Mouse (Mus musculus): ENCODE measurements around the gene Bcl2l2. TPM values are rescaled to one million over a fixed set of nuclear protein-coding genes. Genes with fewer than 3 reads are reported as not detected.

Gene Bcl2l2
- 7.7 and 9.4 TPM in 2 replicates for total RNA-seq (2012; rRNA removed)

- in situ Hi-C loops (cut with MboI; ENCODE audit: low sequenced_read_pairs in 2 of 2, unreplicated experiment in 2 of 2) = no loop called here
- peak within 1 kb of the TSS; percentile 52; the same call in 1 of the 2 replicates for H3K27ac ChIP-seq (ENCODE audit: insufficient read depth, low read depth, low read length, poor library complexity, severe bottlenecking)
- peak within 1 kb of the TSS; percentile 78 to 83 for H3K4me3 ChIP-seq (ENCODE audit: insufficient read depth in 1 of 2, low read depth in 1 of 2, low read length in 2 of 2, poor library complexity in 1 of 2, severe bottlenecking in 1 of 2)
- peak within 1 kb of the TSS; percentile 84 for H3K9ac ChIP-seq (ENCODE audit: insufficient read depth, low read depth, low read length, poor library complexity, severe bottlenecking)
- DNase-seq (ENCODE audit: low read depth, low spot score) = peak; percentile 82
- H3K4me1 ChIP-seq (ENCODE audit: control insufficient read depth in 2 of 2, insufficient read depth in 2 of 2, low read length in 2 of 2, poor library complexity in 1 of 2) = peaks cover 4 to 12% of the 10 kb centered on the region in 2 experiments; a peak in 1 of 4 replicates
- TF ChIP-seq HCFC1 (IDR thresholded peaks at IDR 0.05; ENCODE audit: borderline replicate concordance, insufficient read depth, low read length) (0 out of 2 replicates have a peak, but pooled peaks have one; percentile 42), CHD2 (IDR thresholded peaks at IDR 0.05; ENCODE audit: low read depth, low read length) (no peak)
- no peaks in the 10 kb centered on the region for H3K36me3 ChIP-seq (ENCODE audit: control insufficient read depth, insufficient read depth, low read length, poor library complexity, severe bottlenecking)
- H3K9me3 ChIP-seq (ENCODE audit: control insufficient read depth, insufficient read depth, low read depth, low read length) = no peaks in the 10 kb centered on the region
Measured at GRCm38 (mm10) chr14:54883154-54884021, at the start of gene Bcl2l2, which contains the start of gene Gm20521. TSS of gene Bcl2l2 (plus strand) at chr14:54883377. TSS of gene Gm20521 (plus strand) at chr14:54883441.

- H3K4me1 ChIP-seq (ENCODE audit: control insufficient read depth in 2 of 2, insufficient read depth in 2 of 2, low read length in 2 of 2, poor library complexity in 1 of 2) = no peaks in the 10 kb centered on the region
- in situ Hi-C loops (cut with MboI; ENCODE audit: low sequenced_read_pairs in 2 of 2, unreplicated experiment in 2 of 2) = loop anchor here in 1 of 2 experiments (10.0 kb wide), 1 partner anchor 171 kb away; the partner anchor contains the start of gene Ngdn
- peak; percentile 26 for DNase-seq (ENCODE audit: low read depth, low spot score)
- H3K9ac ChIP-seq (ENCODE audit: insufficient read depth, low read depth, low read length, poor library complexity, severe bottlenecking) = no peak overlapping the region
- no peaks in the 10 kb centered on the region for H3K9me3 ChIP-seq (ENCODE audit: control insufficient read depth, insufficient read depth, low read depth, low read length)
- no peak for TF ChIP-seq HCFC1 (IDR thresholded peaks at IDR 0.05; ENCODE audit: borderline replicate concordance, insufficient read depth, low read length)
- TF ChIP-seq ZC3H11A (IDR thresholded peaks at IDR 0.05; ENCODE audit: borderline replicate concordance, low read depth, low read length) = no peak
- no peak for TF ChIP-seq CHD2 (IDR thresholded peaks at IDR 0.05; ENCODE audit: low read depth, low read length)
- no peak for TF ChIP-seq ZNF384 (IDR thresholded peaks at IDR 0.05; ENCODE audit: low read depth, low read length)
- no peak for TF ChIP-seq MAFK (IDR thresholded peaks at IDR 0.05; ENCODE audit: insufficient read depth, low read depth, low read length)
- no peaks in the 10 kb centered on the region for H3K36me3 ChIP-seq (ENCODE audit: control insufficient read depth, insufficient read depth, low read length, poor library complexity, severe bottlenecking)
- H3K27ac ChIP-seq (ENCODE audit: insufficient read depth, low read depth, low read length, poor library complexity, severe bottlenecking) = no peak overlapping the region
- no peak overlapping the region for H3K4me3 ChIP-seq (ENCODE audit: insufficient read depth in 1 of 2, low read depth in 1 of 2, low read length in 2 of 2, poor library complexity in 1 of 2, severe bottlenecking in 1 of 2)
Measured at GRCm38 (mm10) chr14:54843461-54843860, 39.7 kb upstream of the Bcl2l2 start.

- TF ChIP-seq CHD2 (IDR thresholded peaks at IDR 0.05; ENCODE audit: low read depth, low read length) = no peak
- no peak for TF ChIP-seq ZC3H11A (IDR thresholded peaks at IDR 0.05; ENCODE audit: borderline replicate concordance, low read depth, low read length)
- no peak for TF ChIP-seq MAFK (IDR thresholded peaks at IDR 0.05; ENCODE audit: insufficient read depth, low read depth, low read length)
- TF ChIP-seq HCFC1 (IDR thresholded peaks at IDR 0.05; ENCODE audit: borderline replicate concordance, insufficient read depth, low read length) = no peak
- no peak for TF ChIP-seq ZNF384 (IDR thresholded peaks at IDR 0.05; ENCODE audit: low read depth, low read length)
Measured at GRCm38 (mm10) chr14:54855726-54856125, 27.5 kb upstream of the Bcl2l2 start.

GRCm38 (mm10) chr14:54856703-54857102 lies 26.5 kb upstream of the Bcl2l2 start:
- DNase-seq (ENCODE audit: low read depth, low spot score) = no peak
- no peak overlapping the region for H3K9ac ChIP-seq (ENCODE audit: insufficient read depth, low read depth, low read length, poor library complexity, severe bottlenecking)
- no peak overlapping the region for H3K4me3 ChIP-seq (ENCODE audit: insufficient read depth in 1 of 2, low read depth in 1 of 2, low read length in 2 of 2, poor library complexity in 1 of 2, severe bottlenecking in 1 of 2)
- H3K4me1 ChIP-seq (ENCODE audit: control insufficient read depth in 2 of 2, insufficient read depth in 2 of 2, low read length in 2 of 2, poor library complexity in 1 of 2) = no peaks in the 10 kb centered on the region
- in situ Hi-C loops (cut with MboI; ENCODE audit: low sequenced_read_pairs in 2 of 2, unreplicated experiment in 2 of 2) = no loop called here
- no peak overlapping the region for H3K27ac ChIP-seq (ENCODE audit: insufficient read depth, low read depth, low read length, poor library complexity, severe bottlenecking)
- H3K36me3 ChIP-seq (ENCODE audit: control insufficient read depth, insufficient read depth, low read length, poor library complexity, severe bottlenecking) = peaks cover 9% of the 10 kb centered on the region
- TF ChIP-seq CHD2 (IDR thresholded peaks at IDR 0.05; ENCODE audit: low read depth, low read length) (no peak), ZC3H11A (IDR thresholded peaks at IDR 0.05; ENCODE audit: borderline replicate concordance, low read depth, low read length) (no peak), HCFC1 (IDR thresholded peaks at IDR 0.05; ENCODE audit: borderline replicate concordance, insufficient read depth, low read length) (no peak), ZNF384 (IDR thresholded peaks at IDR 0.05; ENCODE audit: low read depth, low read length) (no peak), MAFK (IDR thresholded peaks at IDR 0.05; ENCODE audit: insufficient read depth, low read depth, low read length) (no peak)
- no peaks in the 10 kb centered on the region for H3K9me3 ChIP-seq (ENCODE audit: control insufficient read depth, insufficient read depth, low read depth, low read length)

More at GRCm38 (mm10) chr14:54855726-54856125, 27.5 kb upstream of the Bcl2l2 start:
- no peaks in the 10 kb centered on the region for H3K4me1 ChIP-seq (ENCODE audit: control insufficient read depth in 2 of 2, insufficient read depth in 2 of 2, low read length in 2 of 2, poor library complexity in 1 of 2)
- peaks cover 9% of the 10 kb centered on the region for H3K36me3 ChIP-seq (ENCODE audit: control insufficient read depth, insufficient read depth, low read length, poor library complexity, severe bottlenecking)
- no peak overlapping the region for H3K9ac ChIP-seq (ENCODE audit: insufficient read depth, low read depth, low read length, poor library complexity, severe bottlenecking)
- no peaks in the 10 kb centered on the region for H3K9me3 ChIP-seq (ENCODE audit: control insufficient read depth, insufficient read depth, low read depth, low read length)
- no peak for DNase-seq (ENCODE audit: low read depth, low spot score)
- no peak overlapping the region for H3K27ac ChIP-seq (ENCODE audit: insufficient read depth, low read depth, low read length, poor library complexity, severe bottlenecking)
- in situ Hi-C loops (cut with MboI; ENCODE audit: low sequenced_read_pairs in 2 of 2, unreplicated experiment in 2 of 2) = no loop called here
- H3K4me3 ChIP-seq (ENCODE audit: insufficient read depth in 1 of 2, low read depth in 1 of 2, low read length in 2 of 2, poor library complexity in 1 of 2, severe bottlenecking in 1 of 2) = no peak overlapping the region

Data from ES-E14 (cell line).